Mouse (Mus musculus) urinary bladder, postnatal 14 days (tissue): Measurements from ENCODE around the gene Hspb7.

Experiments used
- DNase-seq: peaks from one replicate; pipeline ENCODE4 v3.0.0; 2021; ENCODE audit warnings: low spot score

Hspb7 gene

DNA sequence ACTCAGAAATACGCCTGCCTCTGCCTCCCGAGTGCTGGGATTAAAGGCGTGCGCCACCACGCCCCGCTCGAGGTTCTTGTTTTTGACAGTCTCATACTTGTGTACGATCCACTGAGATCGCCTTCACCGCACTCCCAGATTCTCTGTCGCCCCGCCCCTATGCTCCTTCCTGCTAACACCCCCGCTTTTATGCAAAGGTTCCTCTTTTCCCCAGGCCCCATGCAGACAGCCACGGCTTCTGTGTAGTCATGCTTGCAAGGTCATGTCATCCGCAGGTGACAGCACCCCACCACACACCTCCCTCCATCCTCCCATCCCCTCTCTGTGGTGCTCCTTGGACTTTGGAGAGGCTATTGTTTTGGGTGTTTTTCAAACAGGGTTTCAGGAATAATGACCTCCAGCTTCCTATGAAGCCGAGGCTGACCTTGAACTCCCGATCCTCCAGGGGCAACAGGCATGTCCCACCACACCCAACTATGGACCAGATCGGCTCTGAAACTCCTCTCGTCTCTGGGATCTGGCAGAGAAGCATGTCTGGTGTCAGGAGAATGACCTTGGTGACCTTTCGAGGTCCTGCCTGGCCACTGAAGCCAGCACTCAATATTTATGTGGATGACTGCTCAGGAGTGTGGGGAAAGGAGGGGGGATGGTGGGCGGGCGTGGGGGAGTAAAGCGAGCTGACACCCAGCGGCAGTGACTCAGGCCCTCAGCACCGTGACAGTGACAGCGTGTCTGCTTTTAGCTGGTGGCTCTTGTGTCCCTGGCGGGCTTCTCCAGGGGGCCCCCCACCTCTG lies 984 bp upstream of the Hspb7 start:
- no peak for DNase-seq

DNA sequence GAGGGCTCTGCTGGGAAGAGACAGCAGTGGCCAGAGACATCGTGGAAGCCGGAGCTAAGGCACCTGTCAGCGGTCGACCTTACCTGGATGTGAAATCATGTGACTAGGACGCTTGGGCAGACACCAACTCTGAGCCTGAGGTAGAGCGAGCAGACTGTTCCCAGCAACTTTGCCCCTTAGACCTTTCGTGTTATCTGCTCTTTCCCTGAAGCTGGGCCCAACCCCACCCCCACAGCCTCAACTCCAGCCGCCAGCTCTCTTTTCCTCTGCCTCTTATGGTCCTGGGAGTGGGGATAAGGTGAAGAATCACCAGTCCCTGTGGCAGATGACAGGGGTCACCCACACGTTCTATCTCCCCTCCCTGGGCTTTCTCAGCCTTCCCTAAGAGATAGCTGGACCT lies 307 bp downstream of the Hspb7 start:
- no peak for DNase-seq

DNA sequence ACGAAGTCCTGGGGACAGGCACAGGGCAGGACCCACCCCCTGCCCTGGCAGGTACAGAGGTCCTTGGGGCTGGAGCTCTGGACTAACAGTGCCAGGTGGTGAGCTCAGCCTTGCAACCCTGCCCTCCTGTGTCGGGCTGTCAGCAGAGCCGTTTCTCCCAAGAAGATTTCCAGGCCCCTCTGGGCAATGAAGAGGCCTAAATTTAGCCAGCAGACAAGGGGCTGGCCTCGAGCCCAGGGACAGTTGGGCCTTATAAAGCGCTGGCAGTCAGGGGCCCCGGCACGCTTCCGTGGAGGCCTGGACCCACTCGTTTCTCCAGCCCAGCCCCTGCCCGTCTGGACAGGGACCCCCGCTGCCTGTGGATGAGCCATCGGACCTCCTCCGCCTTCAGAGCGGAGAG lies 844 bp downstream of the Hspb7 start:
- DNase-seq: peak; percentile 71

- no peak for DNase-seq
Measured at GRCm38 (mm10) chr4:141422841-141423240, 2.3 kb downstream of the Hspb7 start.

- DNase-seq: peak; percentile 43
Measured at GRCm38 (mm10) chr4:141423288-141423687, 2.7 kb downstream of the Hspb7 start.

GRCm38 (mm10) chr4:141423691-141424431 lies 3.3 kb downstream of the Hspb7 start:
- DNase-seq: no peak

- peak; percentile 51 for DNase-seq
Measured at GRCm38 (mm10) chr4:141425484-141426479, 5.2 kb downstream of the Hspb7 start.

GRCm38 (mm10) chr4:141426796-141427745 lies 6.5 kb downstream of the Hspb7 start:
- no peak for DNase-seq

DNA sequence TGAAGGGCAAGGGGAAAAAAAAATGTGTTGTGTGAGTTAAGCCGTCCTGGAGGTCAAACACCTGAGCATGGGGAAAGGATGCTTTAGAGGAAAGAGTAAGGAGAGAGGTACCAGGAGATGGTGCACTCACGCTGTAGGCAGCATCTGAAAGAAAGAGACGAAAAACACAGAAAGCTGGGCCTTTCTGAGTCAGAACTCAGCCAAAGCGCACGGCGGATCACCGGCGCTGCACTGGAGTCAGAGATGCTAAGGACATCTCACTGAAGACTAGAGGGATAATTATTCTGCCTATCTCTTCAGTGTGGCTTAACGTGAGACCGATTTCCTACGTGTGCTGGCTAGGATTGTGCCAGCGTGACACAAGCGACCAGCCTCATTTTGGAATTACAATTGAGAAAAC lies 7.3 kb downstream of the Hspb7 start:
- no peak for DNase-seq

DNA sequence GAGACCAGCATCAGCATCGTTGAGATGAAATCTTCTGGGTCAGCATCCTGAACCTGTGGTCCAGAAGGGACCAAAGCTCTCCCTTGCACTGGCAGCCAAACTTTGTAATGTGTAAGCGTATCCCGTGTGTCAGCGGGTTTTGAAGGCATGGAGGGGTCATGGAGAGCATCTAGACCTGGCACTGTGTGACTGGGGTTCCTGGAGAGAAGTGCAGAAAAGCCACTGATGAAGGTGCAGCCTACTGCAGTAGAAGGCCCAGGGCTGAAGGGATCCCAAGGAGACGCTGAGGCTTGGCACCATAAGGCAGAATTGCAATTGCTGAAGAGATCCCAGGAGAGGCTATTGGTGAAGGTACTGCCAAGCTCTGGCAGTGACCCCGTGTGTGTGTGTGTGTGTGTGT lies 8.8 kb downstream of the Hspb7 start:
- DNase-seq: no peak

DNA sequence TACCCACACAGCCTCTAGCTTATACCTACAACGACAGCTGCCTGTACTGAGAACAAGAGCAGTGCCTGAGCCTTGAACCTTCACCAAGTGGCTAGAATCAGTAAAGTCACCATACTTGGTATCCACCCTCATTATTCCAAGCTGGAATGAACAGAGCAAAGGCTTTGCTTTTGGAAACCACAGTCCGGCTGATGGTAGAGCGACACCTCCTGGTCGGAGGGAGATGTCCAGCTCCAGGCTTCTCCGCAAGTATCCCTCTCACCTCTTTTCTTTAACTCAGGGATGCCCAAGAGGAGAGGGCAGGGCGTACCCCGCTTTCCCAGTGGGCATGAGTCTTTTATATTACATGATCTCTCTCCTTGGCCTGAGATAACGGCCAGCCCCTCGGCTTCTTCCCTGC lies 9.3 kb downstream of the Hspb7 start:
- DNase-seq: peak; percentile 44

- peak; percentile 78 for DNase-seq
Measured at GRCm38 (mm10) chr4:141430997-141431396, 10.4 kb downstream of the Hspb7 start.

GRCm38 (mm10) chr4:141432666-141433065 lies 12.1 kb downstream of the Hspb7 start:
- no peak for DNase-seq

DNA sequence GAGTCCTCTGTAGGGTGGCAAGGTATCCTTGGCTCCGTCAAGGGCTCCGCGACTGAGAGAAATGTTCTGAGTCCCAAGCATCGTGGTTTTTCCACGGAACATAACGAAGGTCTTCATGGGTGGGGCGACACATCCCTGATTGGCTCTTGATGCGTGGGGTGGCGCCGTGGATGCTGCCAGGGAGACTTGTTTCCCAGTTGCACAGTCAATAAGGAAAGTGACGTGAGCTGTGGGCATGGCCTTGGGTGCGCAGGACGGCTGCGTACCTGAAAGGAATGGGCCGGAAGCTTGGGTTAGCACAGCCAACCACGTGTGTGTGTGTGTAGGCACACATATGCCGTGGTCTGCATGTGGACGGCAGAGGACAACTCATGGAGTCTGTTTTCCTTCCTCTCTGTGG lies 12.6 kb downstream of the Hspb7 start:
- no peak for DNase-seq

DNA sequence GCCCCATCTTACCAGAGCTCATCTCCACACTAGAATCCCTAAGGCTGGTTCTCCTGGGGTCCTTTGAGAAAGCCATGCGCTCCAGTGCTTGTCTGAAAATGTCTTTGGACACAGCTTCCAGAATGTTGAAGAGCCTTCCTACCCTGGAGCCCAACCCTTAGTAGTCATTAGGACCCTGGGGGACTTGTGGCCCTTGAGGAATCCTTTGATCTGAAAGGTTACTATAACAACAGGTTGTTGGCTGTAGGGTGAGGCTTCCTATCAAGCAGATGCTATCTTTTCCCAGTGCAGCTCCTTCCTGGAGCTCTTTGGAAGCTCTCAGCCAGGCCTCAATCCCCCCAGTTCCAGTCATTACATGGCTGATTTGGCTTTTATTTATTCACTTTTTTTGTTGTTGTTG lies 15.4 kb downstream of the Hspb7 start, which contains the start of gene Srarp:
Gene Srarp, minus strand, starts transcription at position 132 of the 400 bp plus-strand sequence.
- DNase-seq: no peak

- DNase-seq: no peak
Measured at GRCm38 (mm10) chr4:141439083-141439803, 18.7 kb downstream of the Hspb7 start.

DNA sequence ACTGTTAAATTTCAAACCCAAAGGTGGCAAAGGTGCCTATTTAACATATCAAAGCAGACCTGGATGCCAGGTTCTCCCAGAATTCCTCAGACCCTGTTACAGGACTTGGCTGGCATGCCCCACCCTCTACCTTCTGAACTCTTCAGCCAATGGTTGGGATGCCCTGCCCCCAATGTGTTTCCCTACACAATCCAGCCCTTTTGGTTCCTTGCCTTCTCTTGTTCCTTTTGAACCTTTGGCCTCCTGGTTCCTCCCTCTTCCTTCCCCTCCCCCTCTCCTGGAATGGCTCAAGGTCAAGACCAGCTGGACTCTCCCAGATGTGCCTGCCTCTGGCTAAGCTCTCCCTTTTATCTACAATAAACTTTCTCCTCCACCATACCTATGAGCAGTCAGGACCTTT lies 20.3 kb downstream of the Hspb7 start:
- no peak for DNase-seq

GRCm38 (mm10) chr4:141443641-141444429 lies 23.3 kb downstream of the Hspb7 start:
- no peak for DNase-seq
